Mouse (Mus musculus) neural tube, embryonic 11.5 days (tissue): Measurements from ENCODE around the gene Ces1g. TPM values are rescaled to one million over a fixed set of nuclear protein-coding genes. Genes with fewer than 3 reads are reported as not detected.

Experiments used
- ATAC-seq: fragments of 200-750 bp; cut with Nextera tagmentation; 2 replicates; pipeline ENCODE4 v1.8.0; 2017; ENCODE audit warnings: moderate number of reproducible peaks, mild to moderate bottlenecking, moderate TSS enrichment, moderate library complexity; ENCODE audit not compliant: insufficient read depth, low FRiP score, low TSS enrichment
- DNase-seq: peaks from one replicate; pipeline ENCODE4 v3.0.0-alpha.2; 2015; ENCODE audit warnings: low spot score
- H3K27ac ChIP-seq: fragments of 300-500 bp; sonication (generic); 2 replicates; pipeline ENCODE4 v1.5.1; 2014; ENCODE audit warnings: low read depth, mild to moderate bottlenecking, low read length
- H3K27me3 ChIP-seq: fragments of 300-500 bp; sonication (generic); 2 replicates; pipeline ENCODE4 v1.6.1; 2014; ENCODE audit warnings: mild to moderate bottlenecking, low read length, mixed read lengths; ENCODE audit not compliant: control insufficient read depth, insufficient read depth
- H3K36me3 ChIP-seq: fragments of 300-500 bp; sonication (generic); 2 replicates; pipeline ENCODE4 v1.6.1; 2014; ENCODE audit warnings: mild to moderate bottlenecking, low read length, moderate library complexity, mixed read lengths; ENCODE audit not compliant: control insufficient read depth, insufficient read depth
- H3K4me1 ChIP-seq: fragments of 300-500 bp; sonication (generic); 2 replicates; pipeline ENCODE4 v1.6.1; 2014; ENCODE audit warnings: low read length, mixed read lengths; ENCODE audit not compliant: control insufficient read depth, insufficient read depth
- H3K4me2 ChIP-seq: fragments of 300-500 bp; sonication (generic); 2 replicates; pipeline ENCODE4 v1.6.1; 2014; ENCODE audit warnings: low read depth, mild to moderate bottlenecking, moderate library complexity
- H3K4me3 ChIP-seq: fragments of 300-500 bp; sonication (generic); 2 replicates; pipeline ENCODE4 v1.5.1; 2014; ENCODE audit warnings: low read depth, low read length
- H3K9ac ChIP-seq: fragments of 300-500 bp; sonication (generic); 2 replicates; pipeline ENCODE4 v1.6.1; 2014; ENCODE audit warnings: mild to moderate bottlenecking, low read length
- H3K9me3 ChIP-seq: fragments of 300-500 bp; sonication (generic); 2 replicates; pipeline ENCODE4 v1.6.1; 2016; ENCODE audit warnings: low read length; ENCODE audit not compliant: control insufficient read depth
- WGBS: fragments of 180-500 bp; shearing (Covaris S2); extraction: QIAGEN DNeasy Blood & Tissue Kit; methylation state at CpG from one replicate; pipeline ENCODE4 v1.1.7; 2014; 5-methylcytosine and 5-hydroxymethylcytosine counted together
- polyA plus RNA-seq: library from polyadenylated mRNA; unstranded; fragments of >200 nt; fragmentation: Nextera tagmentation; extraction: Ambion mirVana; gene quantifications from 2 replicates; pipeline ENCODE4 v1.2.1, GENCODE M21; 2014

The Ces1g gene
- polyA plus RNA-seq, 1 experiment from 2014 or later = not detected

DNA sequence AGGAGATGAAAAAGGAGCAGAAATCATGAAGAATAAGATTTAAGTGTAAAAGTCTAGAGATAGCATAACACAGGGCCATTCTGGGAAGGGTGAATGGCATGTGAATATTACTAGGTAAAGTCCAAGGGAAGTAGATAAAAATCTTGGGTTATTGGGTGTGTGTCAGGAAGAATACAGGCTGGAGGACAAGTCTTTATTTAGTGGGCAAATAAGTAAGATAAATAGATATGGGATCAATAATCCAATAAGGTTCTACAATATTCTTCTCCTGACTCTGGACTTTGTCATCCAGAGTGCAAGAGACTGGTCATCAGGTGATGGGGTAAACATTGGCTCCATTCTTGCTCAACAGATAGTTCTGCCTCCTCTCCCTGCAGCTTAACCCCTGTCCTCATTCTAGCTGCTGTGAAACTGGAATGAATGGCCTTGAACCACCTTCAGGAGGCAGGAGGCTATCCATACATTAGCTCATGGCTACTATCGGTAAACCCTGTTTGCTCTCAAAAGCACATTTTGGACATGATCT, 84.6 kb downstream of the Ces1g start:
- DNase-seq (no peak), ATAC-seq (no peak)
- no peaks in the 10 kb centered on the region for H3K36me3 ChIP-seq
- H3K27me3 ChIP-seq = no peaks in the 10 kb centered on the region
- H3K27ac ChIP-seq = no peak overlapping the region
- no peak overlapping the region for H3K4me3 ChIP-seq
- no peak overlapping the region for H3K9ac ChIP-seq
- no peak overlapping the region for H3K4me2 ChIP-seq
- no peaks in the 10 kb centered on the region for H3K9me3 ChIP-seq
- no peaks in the 10 kb centered on the region for H3K4me1 ChIP-seq
- WGBS = 96% methylated on average over 1 of the region's 1 CpGs

Other genes with a start within 250 kb of the Ces1g start
- not detected in 2 replicates for gene Ces1c, start 206.0 kb downstream of the Ces1g start, polyA plus RNA-seq
- gene Ces1d, start 139.5 kb downstream of the Ces1g start, polyA plus RNA-seq = 0.31 TPM in 1 of 2 replicates, not detected in the other
- gene Ces1e, start 107.7 kb downstream of the Ces1g start, polyA plus RNA-seq = not detected in 2 replicates
- gene Ces1f, start 57.6 kb downstream of the Ces1g start, polyA plus RNA-seq = not detected in 2 replicates
- not detected in 2 replicates for gene Ces1h, start 42.4 kb upstream of the Ces1g start, polyA plus RNA-seq
- gene Ces5a, start 198.5 kb upstream of the Ces1g start, polyA plus RNA-seq = not detected in 2 replicates